Comparison of ENCODE assay signal across 8 mouse cellular contexts in the genomic region with DNA sequence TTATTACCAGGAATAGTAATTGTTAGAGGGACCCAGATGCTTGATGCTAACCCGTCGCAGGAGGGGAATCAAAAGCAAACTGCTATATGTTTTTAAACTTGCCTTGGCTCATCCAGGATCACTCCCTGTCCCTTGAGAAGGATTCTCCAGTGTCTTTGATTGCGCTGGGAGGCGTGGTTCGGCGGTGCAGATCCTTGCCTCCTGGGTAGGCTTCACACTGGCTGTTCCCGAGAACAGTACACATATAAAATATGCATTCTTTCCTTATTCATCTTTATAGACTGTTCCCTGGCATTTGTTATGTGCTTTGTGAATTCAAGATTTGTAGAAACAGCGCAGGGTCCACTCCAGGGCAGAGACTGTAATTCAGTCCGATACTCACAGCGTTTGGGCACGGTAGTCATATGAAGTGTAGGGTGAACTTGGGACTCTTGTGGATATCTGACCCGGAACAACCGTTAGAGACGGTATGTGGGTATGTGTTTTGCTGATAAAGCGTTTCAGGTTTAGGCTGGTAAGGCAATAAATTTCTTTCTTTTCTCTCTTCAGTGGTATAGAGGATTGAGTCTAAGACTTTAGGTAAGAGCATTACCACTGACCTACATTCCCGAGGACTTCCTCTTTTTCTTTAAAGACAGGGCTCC. TPM values are rescaled to one million over a fixed set of nuclear protein-coding genes. Genes with fewer than 3 reads are reported as not detected.
DNase-seq lines count a peak whose midpoint lies in the region; ATAC-seq and TF ChIP-seq lines count a peak whose summit lies in the region.

No protein-coding gene starts in this region.

- H3K4me1 ChIP-seq in heart, adult 2 months (ENCODE audit: control insufficient read depth, insufficient read depth, low read length), result peaks cover 6% of the 10 kb centered on the region
- peaks cover 7% of the 10 kb centered on the region in 2 experiments; a peak in 3 of 4 replicates for H3K4me1 ChIP-seq in MEL (ENCODE audit: control insufficient read depth in 1 of 2, insufficient read depth in 2 of 2, low read length in 2 of 2)
- peaks cover 39% of the 10 kb centered on the region for H3K4me1 ChIP-seq in forebrain, embryonic 10.5 days
- peaks cover 18% of the 10 kb centered on the region for H3K4me1 ChIP-seq in midbrain, embryonic 14.5 days (ENCODE audit: control insufficient read depth, insufficient read depth, low read length)

- no peaks in the 10 kb centered on the region for H3K36me3 ChIP-seq in heart, adult 2 months (ENCODE audit: control insufficient read depth, insufficient read depth, low read length)
- peaks cover 0 to 5% of the 10 kb centered on the region in 2 experiments; a peak in 3 of 4 replicates for H3K36me3 ChIP-seq in MEL (ENCODE audit: control insufficient read depth in 1 of 2, insufficient read depth in 2 of 2, low read length in 2 of 2)
- H3K36me3 ChIP-seq in forebrain, embryonic 10.5 days (replicated peaks), result peaks cover 33% of the 10 kb centered on the region
- 0 out of 2 replicates have a peak, but pooled peaks cover 3% of the 10 kb centered on the region for H3K36me3 ChIP-seq in midbrain, embryonic 14.5 days (ENCODE audit: control insufficient read depth, insufficient read depth, low read length)

- no peaks in the 10 kb centered on the region for H3K27me3 ChIP-seq in heart, adult 2 months (ENCODE audit: control insufficient read depth, insufficient read depth, low read length)
- H3K27me3 ChIP-seq in MEL (ENCODE audit: control insufficient read depth in 1 of 2, insufficient read depth in 2 of 2, low read length in 2 of 2), result no peaks in the 10 kb centered on the region
- no peaks in the 10 kb centered on the region for H3K27me3 ChIP-seq in forebrain, embryonic 10.5 days (ENCODE audit: poor library complexity, severe bottlenecking)
- H3K27me3 ChIP-seq in midbrain, embryonic 14.5 days (ENCODE audit: control insufficient read depth, insufficient read depth, low read length), result no peaks in the 10 kb centered on the region

- no peak for TF ChIP-seq POLR2A in heart, adult 2 months (IDR thresholded peaks at IDR 0.05; ENCODE audit: insufficient read depth, low read depth, low read length)
- TF ChIP-seq POLR2A in MEL (IDR thresholded peaks at IDR 0.05; ENCODE audit: control insufficient read depth in 1 of 2, insufficient read depth in 1 of 2, low read depth in 1 of 2, low read length in 2 of 2, poor library complexity in 1 of 2), result no peak; a peak in 1 of 4 replicates

- H3K9me3 ChIP-seq in MEL (replicated peaks; ENCODE audit: insufficient read depth, low read length), result no peaks in the 10 kb centered on the region
- H3K9me3 ChIP-seq in forebrain, embryonic 10.5 days, result no peaks in the 10 kb centered on the region
- H3K9me3 ChIP-seq in midbrain, embryonic 14.5 days (ENCODE audit: control insufficient read depth, low read length), result no peaks in the 10 kb centered on the region

- peak overlapping the region; percentile 94 for H3K27ac ChIP-seq in heart, adult 2 months
- peak overlapping the region; percentile 59 for H3K27ac ChIP-seq in MEL (ENCODE audit: control insufficient read depth, low read depth, low read length)
- H3K27ac ChIP-seq in forebrain, embryonic 10.5 days, result peak overlapping the region; percentile 94
- H3K27ac ChIP-seq in midbrain, embryonic 14.5 days (replicated peaks; ENCODE audit: low read depth, low read length), result no peak overlapping the region

- peak overlapping the region; percentile 91 for H3K4me2 ChIP-seq in midbrain, embryonic 14.5 days (ENCODE audit: low read length)

- TF ChIP-seq EP300 in heart, adult 2 months (IDR thresholded peaks at IDR 0.05; ENCODE audit: insufficient read depth, low read depth, low read length), result no peak
- TF ChIP-seq EP300 in MEL (IDR thresholded peaks at IDR 0.05; ENCODE audit: low read depth in 1 of 2, low read length in 2 of 2), result peak; percentile 49 to 53; a peak in 3 of 4 replicates

- no peak for ATAC-seq in midbrain, embryonic 14.5 days (ENCODE audit: low FRiP score, low TSS enrichment)

- intact Hi-C loops in heart, adult 2 months (cut with DNase I), result loop anchor here (5.0 kb wide), 2 partner anchors 61 to 111 kb away; partner anchors contain the start of genes Tfam and Ube2d1

- peak in 1 of 2 experiments; percentile 33 for DNase-seq in heart, adult 2 months
- DNase-seq in heart, adult 18-20 months, result no peak
- peak; percentile 68 for DNase-seq in MEL (ENCODE audit: low read depth, low spot score)
- DNase-seq in forebrain, embryonic 10.5 days (ENCODE audit: extremely low spot score, low spot score), result no peak
- DNase-seq in kidney, postnatal 10 days, result peak; percentile 48
- DNase-seq in midbrain, embryonic 14.5 days, result peak; percentile 50
- DNase-seq in frontal cortex, postnatal 10 days (ENCODE audit: low spot score in 2 of 2), result no peak
- DNase-seq in gastrocnemius, postnatal 4 days (ENCODE audit: low spot score in 2 of 2), result no peak

- TF ChIP-seq CTCF in heart, adult 2 months (IDR thresholded peaks at IDR 0.05), result no peak
- no peak for TF ChIP-seq CTCF in MEL (IDR thresholded peaks at IDR 0.05 in 2 of 3, conservative IDR thresholded peaks at IDR 0.05 in 1 of 3; ENCODE audit: control insufficient read depth in 1 of 3, insufficient read depth in 1 of 3, low read depth in 2 of 3, low read length in 3 of 3, poor library complexity in 1 of 3, severe bottlenecking in 1 of 3)

- whole genome bisulfite sequencing in heart, adult 2 months, result 18% methylated on average over 16 of the region's 16 CpGs
- 34% methylated on average over 16 of the region's 16 CpGs for WGBS in forebrain, embryonic 10.5 days
- WGBS in midbrain, embryonic 14.5 days, result 25% methylated on average over 16 of the region's 16 CpGs

- no peak for TF ChIP-seq RAD21 in MEL (IDR thresholded peaks at IDR 0.05; ENCODE audit: low read depth, low read length)

- H3K4me3 ChIP-seq in heart, adult 2 months, result peak overlapping the region; percentile 96
- H3K4me3 ChIP-seq in MEL (ENCODE audit: control insufficient read depth in 1 of 2, insufficient read depth in 1 of 2, low read depth in 2 of 2, low read length in 2 of 2), result peak overlapping the region; percentile 82 to 96
- H3K4me3 ChIP-seq in forebrain, embryonic 10.5 days, result peak overlapping the region; percentile 97
- peak overlapping the region; percentile 85 for H3K4me3 ChIP-seq in midbrain, embryonic 14.5 days (replicated peaks; ENCODE audit: low read depth, low read length)

- H3K9ac ChIP-seq in heart, adult 2 months (ENCODE audit: low read depth, low read length), result no peak overlapping the region; the same call in 1 of the 2 replicates
- H3K9ac ChIP-seq in MEL (ENCODE audit: control insufficient read depth, low read depth, low read length, poor library complexity, severe bottlenecking), result peak overlapping the region; percentile 88
- peak overlapping the region; percentile 84 for H3K9ac ChIP-seq in midbrain, embryonic 14.5 days (replicated peaks; ENCODE audit: low read length)

- H3K79me2 ChIP-seq in heart, adult 2 months (replicated peaks; ENCODE audit: control insufficient read depth, insufficient read depth, low read length), result peaks cover 6% of the 10 kb centered on the region; the same call in 1 of the 2 replicates
- H3K79me2 ChIP-seq in MEL (ENCODE audit: control insufficient read depth, insufficient read depth, low read length, poor library complexity), result peaks cover 33% of the 10 kb centered on the region

TF ChIP-seq in MEL, 35 proteins besides CTCF, POLR2A, EP300 and RAD21:
- peak; percentile 68 for TF ChIP-seq MAFK (IDR thresholded peaks at IDR 0.05; ENCODE audit: borderline replicate concordance, low read depth, low read length)
- TF ChIP-seq SIN3A (IDR thresholded peaks at IDR 0.05; ENCODE audit: low read length), result no peak; the same call in 1 of the 2 replicates
TF ChIP-seq in MEL: peak in this region for 1.

RNA-seq across cellular contexts. Expression of gene Ipmk, which starts 1.2 kb away (rescaled TPM):
- total RNA-seq in heart, adult 2 months (2021), result 10 to 100 TPM; 12.6 to 17.9 TPM
- 5.0 and 8.5 TPM in 2 replicates for polyA plus RNA-seq in heart, adult 2 months (2012; rRNA removed)
- total RNA-seq in heart, adult 18-20 months (2021), result 10 to 100 TPM; 15.0 to 16.7 TPM
- total RNA-seq in MEL (2012; rRNA removed), result 21.0 and 21.9 TPM in 2 replicates
- polyA plus RNA-seq in MEL (2012; ENCODE audit: insufficient read depth in 1 of 2, insufficient read length in 2 of 2, low read depth in 1 of 2, low replicate concordance in 2 of 2, missing spikeins in 1 of 2), result 10 to 100 TPM in 1 of 2 experiments, not detected in 1; 36.7 TPM
- polyA plus RNA-seq in forebrain, embryonic 10.5 days (2016; fragmentation: Nextera tagmentation; extraction: Ambion mirVana), result 21.1 TPM in 2 replicates
- 21.1 and 22.0 TPM in 2 replicates for polyA plus RNA-seq in midbrain, embryonic 14.5 days (2014; fragmentation: Nextera tagmentation; extraction: Ambion mirVana)
- 10 to 100 TPM; 13.9 to 15.7 TPM for total RNA-seq in gastrocnemius, postnatal 4 days (2021)

RNA-seq across cellular contexts. Expression of gene Cisd1, which starts 4.0 kb away (rescaled TPM):
- 100 to 1,000 TPM; 295 to 338 TPM for total RNA-seq in heart, adult 2 months (2021)
- 203 and 212 TPM in 2 replicates for polyA plus RNA-seq in heart, adult 2 months (2012; rRNA removed)
- total RNA-seq in heart, adult 18-20 months (2021), result 100 to 1,000 TPM; 349 to 364 TPM
- total RNA-seq in MEL (2012; rRNA removed), result 109 and 117 TPM in 2 replicates
- 100 to 1,000 TPM in 1 of 2 experiments, not detected in 1; 108 TPM for polyA plus RNA-seq in MEL (2012; ENCODE audit: insufficient read depth in 1 of 2, insufficient read length in 2 of 2, low read depth in 1 of 2, low replicate concordance in 2 of 2, missing spikeins in 1 of 2)
- 138 TPM in 2 replicates for polyA plus RNA-seq in forebrain, embryonic 10.5 days (2016; fragmentation: Nextera tagmentation; extraction: Ambion mirVana)
- polyA plus RNA-seq in midbrain, embryonic 14.5 days (2014; fragmentation: Nextera tagmentation; extraction: Ambion mirVana), result 281 and 329 TPM in 2 replicates
- total RNA-seq in gastrocnemius, postnatal 4 days (2021), result 10 to 100 TPM; 47.2 to 50.0 TPM

Comparison
In these comparisons a context has a peak if more than half of its experiments do, and no peak if none do; other contexts are left out.
1. DNase-seq: peak in MEL (single experiment), kidney, postnatal 10 days (single experiment) and midbrain, embryonic 14.5 days (single experiment); none in heart, adult 18-20 months (0 of 2), forebrain, embryonic 10.5 days (single experiment), frontal cortex, postnatal 10 days (0 of 2) and gastrocnemius, postnatal 4 days (0 of 2).
2. Peak in every context shown above with its lines, with median percentiles within 50 percentile points of each other: H3K4me3 ChIP-seq.